Mouse (Mus musculus): ENCODE measurements around the gene Fam193a. TPM values are rescaled to one million over a fixed set of nuclear protein-coding genes. Genes with fewer than 3 reads are reported as not detected.
A peak's percentile ranks its signal among the peaks of the same experiment; 100 is the strongest.

Fam193a gene
- polyA plus RNA-seq, 1 experiment from 2014 or later, result 8.7 TPM

DNA sequence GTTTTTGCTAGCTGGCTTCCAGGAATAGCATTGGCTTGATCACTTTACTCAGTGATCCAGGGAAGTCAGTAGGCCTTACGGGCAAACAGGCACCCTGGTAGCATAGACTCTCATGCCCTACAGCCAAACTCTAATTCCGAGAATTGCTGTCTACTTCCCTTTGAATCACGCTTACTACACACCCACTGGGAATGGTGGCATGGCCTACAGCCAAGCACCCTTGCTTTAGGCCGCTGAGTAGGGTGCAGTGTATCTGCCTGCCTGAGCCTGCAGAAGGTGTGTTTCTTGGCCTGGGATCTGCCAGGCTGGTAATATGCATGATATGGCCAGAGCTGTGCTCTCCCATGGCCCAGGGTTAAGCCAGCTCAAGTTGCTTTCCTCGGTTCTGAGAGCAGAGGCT, 159.0 kb downstream of the Fam193a start:
- H3K4me2 ChIP-seq (ENCODE audit: low read depth, low read length), result no peak overlapping the region
- no peak overlapping the region for H3K9ac ChIP-seq (ENCODE audit: low read length)
- 72% methylated on average over 5 of the region's 5 CpGs for WGBS
- H3K27ac ChIP-seq (ENCODE audit: low read length), result no peak overlapping the region
- H3K4me3 ChIP-seq (replicated peaks; ENCODE audit: low read length), result no peak overlapping the region
- H3K27me3 ChIP-seq (ENCODE audit: control insufficient read depth, insufficient read depth, low read length), result no peaks in the 10 kb centered on the region
- no peaks in the 10 kb centered on the region for H3K9me3 ChIP-seq (replicated peaks; ENCODE audit: control insufficient read depth, low read length)
- H3K36me3 ChIP-seq (ENCODE audit: control insufficient read depth, insufficient read depth, low read length), result no peaks in the 10 kb centered on the region
- ATAC-seq (ENCODE audit: insufficient read depth, low FRiP score), result no peak
- H3K4me1 ChIP-seq (ENCODE audit: control insufficient read depth, insufficient read depth, low read length), result peaks cover 6% of the 10 kb centered on the region; the same call in 1 of the 2 replicates

DNA sequence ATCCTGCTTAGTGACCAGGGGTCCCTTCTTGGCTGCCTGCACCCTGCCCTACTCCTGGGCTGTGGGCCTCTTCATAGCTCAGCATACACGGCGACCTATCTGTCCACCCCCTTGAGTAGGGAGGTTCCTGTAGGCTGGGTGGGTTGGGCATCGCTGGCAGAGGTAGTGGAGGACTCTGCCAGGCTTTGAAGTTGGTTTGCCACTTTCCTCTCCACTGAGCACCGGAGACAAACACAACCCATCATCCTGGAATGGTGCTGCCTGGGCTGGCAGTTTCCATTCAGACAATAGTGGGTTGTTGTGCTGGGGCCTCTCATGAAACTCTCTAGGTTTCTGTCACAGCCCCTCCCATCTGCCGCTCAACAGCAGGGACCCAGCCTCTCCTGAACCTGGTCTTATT, 160.4 kb downstream of the Fam193a start:
- Histone ChIP-seq H3K4me1 (ENCODE audit: control insufficient read depth, insufficient read depth, low read length) (peaks cover 6% of the 10 kb centered on the region; the same call in 1 of the 2 replicates), H3K9ac (ENCODE audit: low read length) (no peak overlapping the region; the same call in 1 of the 2 replicates), H3K36me3 (ENCODE audit: control insufficient read depth, insufficient read depth, low read length) (no peaks in the 10 kb centered on the region), H3K27me3 (ENCODE audit: control insufficient read depth, insufficient read depth, low read length) (no peaks in the 10 kb centered on the region), H3K9me3 (replicated peaks; ENCODE audit: control insufficient read depth, low read length) (no peaks in the 10 kb centered on the region), H3K4me3 (replicated peaks; ENCODE audit: low read length) (no peak overlapping the region), H3K4me2 (ENCODE audit: low read depth, low read length) (no peak overlapping the region), H3K27ac (ENCODE audit: low read length) (no peak overlapping the region)
- 67% methylated on average over 5 of the region's 5 CpGs for WGBS
- ATAC-seq (ENCODE audit: insufficient read depth, low FRiP score), result no peak

GRCm38 (mm10) chr5:34530687-34531086, 161.0 kb downstream of the Fam193a start:
- Histone ChIP-seq H3K4me1 (ENCODE audit: control insufficient read depth, insufficient read depth, low read length) (peaks cover 6% of the 10 kb centered on the region; the same call in 1 of the 2 replicates), H3K4me3 (replicated peaks; ENCODE audit: low read length) (no peak overlapping the region), H3K9me3 (replicated peaks; ENCODE audit: control insufficient read depth, low read length) (no peaks in the 10 kb centered on the region), H3K36me3 (ENCODE audit: control insufficient read depth, insufficient read depth, low read length) (no peaks in the 10 kb centered on the region), H3K4me2 (ENCODE audit: low read depth, low read length) (no peak overlapping the region), H3K9ac (ENCODE audit: low read length) (no peak overlapping the region), H3K27me3 (ENCODE audit: control insufficient read depth, insufficient read depth, low read length) (no peaks in the 10 kb centered on the region), H3K27ac (ENCODE audit: low read length) (no peak overlapping the region)
- no peak for ATAC-seq (ENCODE audit: insufficient read depth, low FRiP score)
- 32% methylated on average over 4 of the region's 4 CpGs for WGBS

- peak overlapping the region; percentile 13; the same call in 1 of the 2 replicates for H3K9ac ChIP-seq (ENCODE audit: low read length)
- 69% methylated on average over 5 of the region's 5 CpGs for WGBS
- no peak overlapping the region for H3K4me3 ChIP-seq (replicated peaks; ENCODE audit: low read length)
- no peaks in the 10 kb centered on the region for H3K9me3 ChIP-seq (replicated peaks; ENCODE audit: control insufficient read depth, low read length)
- H3K36me3 ChIP-seq (ENCODE audit: control insufficient read depth, insufficient read depth, low read length), result no peaks in the 10 kb centered on the region
- peak overlapping the region; percentile 34; the same call in 1 of the 2 replicates for H3K27ac ChIP-seq (ENCODE audit: low read length)
- H3K4me1 ChIP-seq (ENCODE audit: control insufficient read depth, insufficient read depth, low read length), result no peaks in the 10 kb centered on the region
- H3K27me3 ChIP-seq (ENCODE audit: control insufficient read depth, insufficient read depth, low read length), result no peaks in the 10 kb centered on the region
- no peak for ATAC-seq (ENCODE audit: insufficient read depth, low FRiP score)
- H3K4me2 ChIP-seq (ENCODE audit: low read depth, low read length), result no peak overlapping the region
These were observed 163.3 kb downstream of the Fam193a start for GRCm38 (mm10) chr5:34533066-34533465.

- Histone ChIP-seq H3K9me3 (replicated peaks; ENCODE audit: control insufficient read depth, low read length) (no peaks in the 10 kb centered on the region), H3K4me2 (ENCODE audit: low read depth, low read length) (no peak overlapping the region), H3K4me1 (ENCODE audit: control insufficient read depth, insufficient read depth, low read length) (no peaks in the 10 kb centered on the region), H3K36me3 (ENCODE audit: control insufficient read depth, insufficient read depth, low read length) (no peaks in the 10 kb centered on the region), H3K9ac (ENCODE audit: low read length) (no peak overlapping the region), H3K27ac (ENCODE audit: low read length) (no peak overlapping the region; the same call in 1 of the 2 replicates), H3K4me3 (replicated peaks; ENCODE audit: low read length) (no peak overlapping the region), H3K27me3 (ENCODE audit: control insufficient read depth, insufficient read depth, low read length) (no peaks in the 10 kb centered on the region)
- WGBS, result 61% methylated on average over 3 of the region's 3 CpGs
- no peak for ATAC-seq (ENCODE audit: insufficient read depth, low FRiP score)
These were observed 164.1 kb downstream of the Fam193a start for GRCm38 (mm10) chr5:34533820-34534219.

DNA sequence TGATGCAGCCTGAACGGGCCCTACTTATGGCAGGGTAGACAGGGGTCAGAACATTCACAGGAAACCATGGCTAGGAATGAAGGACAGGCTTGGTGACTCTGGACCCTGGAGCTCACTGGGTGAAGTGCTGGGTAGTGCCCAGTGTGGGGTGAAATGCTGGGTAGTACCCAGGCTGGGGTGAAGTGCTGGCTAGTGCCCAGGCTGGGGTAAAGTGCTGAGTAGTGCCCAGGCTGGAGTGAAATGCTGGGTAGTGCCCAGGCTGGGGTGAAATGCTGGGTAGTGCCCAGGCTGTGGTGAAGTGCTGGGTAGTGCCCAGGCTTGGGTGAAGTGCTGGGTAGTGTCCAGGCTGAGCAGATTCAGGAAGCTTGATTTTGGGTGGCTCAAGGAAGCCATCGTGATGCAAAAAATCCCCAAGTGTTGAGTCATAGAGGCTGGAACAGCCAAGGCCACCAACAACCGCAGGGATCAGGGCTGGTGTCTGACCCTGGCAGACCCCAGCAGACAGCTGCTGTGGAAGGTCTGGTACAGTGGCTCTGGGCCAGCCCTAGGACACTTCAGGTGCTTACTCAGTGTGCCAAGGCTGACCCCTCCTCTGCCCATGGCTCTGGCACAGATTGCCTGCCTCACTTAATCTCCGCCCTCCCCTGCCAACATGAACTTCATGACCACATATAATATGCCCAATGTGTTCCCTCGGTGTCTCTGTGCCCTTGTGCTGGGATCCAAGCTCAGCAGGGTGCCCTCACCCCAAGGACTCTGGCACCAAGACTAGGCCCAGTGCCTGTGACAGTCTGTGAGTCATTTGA, 165.2 kb downstream of the Fam193a start:
- Histone ChIP-seq H3K9ac (ENCODE audit: low read length) (no peak overlapping the region), H3K9me3 (replicated peaks; ENCODE audit: control insufficient read depth, low read length) (no peaks in the 10 kb centered on the region), H3K4me1 (ENCODE audit: control insufficient read depth, insufficient read depth, low read length) (no peaks in the 10 kb centered on the region), H3K27ac (ENCODE audit: low read length) (no peak overlapping the region), H3K4me2 (ENCODE audit: low read depth, low read length) (no peak overlapping the region), H3K27me3 (ENCODE audit: control insufficient read depth, insufficient read depth, low read length) (no peaks in the 10 kb centered on the region), H3K36me3 (ENCODE audit: control insufficient read depth, insufficient read depth, low read length) (no peaks in the 10 kb centered on the region), H3K4me3 (replicated peaks; ENCODE audit: low read length) (no peak overlapping the region)
- ATAC-seq (ENCODE audit: insufficient read depth, low FRiP score), result no peak
- 69% methylated on average over 5 of the region's 5 CpGs for WGBS

DNA sequence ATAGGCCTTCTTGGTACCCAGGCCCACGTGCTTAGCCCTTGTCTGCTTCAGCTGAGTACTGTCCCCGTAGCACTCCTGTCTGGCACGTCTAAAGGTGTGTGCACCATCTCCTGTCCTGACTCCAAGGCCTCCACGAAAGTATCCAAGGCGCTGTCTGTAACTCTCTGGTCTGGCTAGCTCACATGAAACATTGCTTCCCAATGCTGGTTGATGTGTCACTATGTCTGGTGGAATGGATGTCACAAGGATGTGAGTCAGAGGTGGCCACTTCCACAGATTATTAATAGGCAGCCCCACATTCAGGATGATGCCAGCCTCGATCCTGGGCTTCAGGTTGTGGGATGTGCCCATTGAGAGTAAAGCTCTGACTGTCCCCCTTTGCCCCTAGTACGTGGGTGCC, 166.1 kb downstream of the Fam193a start:
- no peaks in the 10 kb centered on the region for H3K36me3 ChIP-seq (ENCODE audit: control insufficient read depth, insufficient read depth, low read length)
- H3K27me3 ChIP-seq (ENCODE audit: control insufficient read depth, insufficient read depth, low read length), result no peaks in the 10 kb centered on the region
- no peak for ATAC-seq (ENCODE audit: insufficient read depth, low FRiP score)
- no peak overlapping the region for H3K4me3 ChIP-seq (replicated peaks; ENCODE audit: low read length)
- H3K9me3 ChIP-seq (replicated peaks; ENCODE audit: control insufficient read depth, low read length), result no peaks in the 10 kb centered on the region
- H3K4me2 ChIP-seq (ENCODE audit: low read depth, low read length), result no peak overlapping the region
- no peaks in the 10 kb centered on the region for H3K4me1 ChIP-seq (ENCODE audit: control insufficient read depth, insufficient read depth, low read length)
- H3K27ac ChIP-seq (ENCODE audit: low read length), result no peak overlapping the region
- no peak overlapping the region for H3K9ac ChIP-seq (ENCODE audit: low read length)
- WGBS, result 81% methylated on average over 7 of the region's 7 CpGs

Other genes with a start within 250 kb of the Fam193a start
- gene Poln, start 200.5 kb upstream of the Fam193a start, polyA plus RNA-seq (2015; fragmentation: Nextera tagmentation; extraction: Ambion mirVana), result 0.72 and 1.1 TPM in 2 replicates
- gene Haus3, start 200.4 kb upstream of the Fam193a start, polyA plus RNA-seq (2015; fragmentation: Nextera tagmentation; extraction: Ambion mirVana), result 26.2 and 30.9 TPM in 2 replicates
- gene Mxd4, start 182.2 kb upstream of the Fam193a start, polyA plus RNA-seq (2015; fragmentation: Nextera tagmentation; extraction: Ambion mirVana), result 32.8 and 36.9 TPM in 2 replicates
- 0.63 and 1.1 TPM in 2 replicates for gene Zfyve28, start 81.5 kb upstream of the Fam193a start, polyA plus RNA-seq (2015; fragmentation: Nextera tagmentation; extraction: Ambion mirVana)
- gene Cfap99, start 81.3 kb upstream of the Fam193a start, polyA plus RNA-seq (2015; fragmentation: Nextera tagmentation; extraction: Ambion mirVana), result 0.14 TPM in 1 of 2 replicates, not detected in the other
- 151 and 164 TPM in 2 replicates for gene Rnf4, start 33.6 kb upstream of the Fam193a start, polyA plus RNA-seq (2015; fragmentation: Nextera tagmentation; extraction: Ambion mirVana)
- gene Tnip2, start 144.1 kb downstream of the Fam193a start, polyA plus RNA-seq (2015; fragmentation: Nextera tagmentation; extraction: Ambion mirVana), result 29.2 and 31.6 TPM in 2 replicates
- 5.8 and 7.0 TPM in 2 replicates for gene Sh3bp2, start 155.9 kb downstream of the Fam193a start, polyA plus RNA-seq (2015; fragmentation: Nextera tagmentation; extraction: Ambion mirVana)
- 176 and 187 TPM in 2 replicates for gene Add1, start 203.7 kb downstream of the Fam193a start, polyA plus RNA-seq (2015; fragmentation: Nextera tagmentation; extraction: Ambion mirVana)

All from stomach, embryonic 16.5 days (tissue).